Mouse (Mus musculus) testis, adult 2 months (tissue): Measurements from ENCODE around the gene Cmss1. TPM values are rescaled to one million over a fixed set of nuclear protein-coding genes. Genes with fewer than 3 reads are reported as not detected.

ENCODE experiments used
- H3K27ac ChIP-seq: fragments of 200-500 bp; 2 replicates; pipeline ENCODE4 v1.5.1; 2012; ENCODE audit warnings: low read depth, low read length; ENCODE audit not compliant: control insufficient read depth, insufficient read depth
- H3K27me3 ChIP-seq: fragments of 200-500 bp; 2 replicates; pipeline ENCODE4 v1.6.1; 2012; ENCODE audit warnings: mild to moderate bottlenecking, low read length, moderate library complexity; ENCODE audit not compliant: control insufficient read depth, insufficient read depth
- H3K36me3 ChIP-seq: fragments of 200-500 bp; 2 replicates; pipeline ENCODE4 v1.6.1; 2012; ENCODE audit warnings: mild to moderate bottlenecking, low read length; ENCODE audit not compliant: control insufficient read depth, insufficient read depth
- H3K4me1 ChIP-seq: fragments of 200-500 bp; 2 replicates; pipeline ENCODE4 v1.6.1; 2012; ENCODE audit warnings: low read length; ENCODE audit not compliant: control insufficient read depth, insufficient read depth
- H3K4me3 ChIP-seq: fragments of 200-500 bp; 2 replicates; pipeline ENCODE4 v1.5.1; 2012; ENCODE audit warnings: low read depth, mild to moderate bottlenecking, low read length, moderate library complexity, mixed read lengths; ENCODE audit not compliant: control insufficient read depth
- CTCF ChIP-seq: fragments of 200-500 bp; IDR thresholded peaks from 2 replicates; pipeline ENCODE4 v1.5.1; 2012; ENCODE audit warnings: low read depth, mild to moderate bottlenecking, inconsistent platforms, low read length, moderate library complexity; ENCODE audit not compliant: control insufficient read depth, insufficient read depth, insufficient replicate concordance
- POLR2A ChIP-seq: fragments of 200-500 bp; IDR thresholded peaks from 2 replicates; pipeline ENCODE4 v1.6.1; 2012; ENCODE audit warnings: low read depth, mild to moderate bottlenecking, inconsistent platforms, low read length, moderate library complexity; ENCODE audit not compliant: control insufficient read depth
- polyA plus RNA-seq: library from polyadenylated mRNA; depleted of rRNA; stranded (reverse); fragments of >200 nt; gene quantifications from 2 replicates; pipeline ENCODE4 v1.2.3, GENCODE M21; 2012

Gene Cmss1
- polyA plus RNA-seq, 1 experiment: 45.3 TPM

- H3K4me3 ChIP-seq: no peak overlapping the region
- no peaks in the 10 kb centered on the region for H3K27me3 ChIP-seq
- peaks cover 11% of the 10 kb centered on the region for H3K4me1 ChIP-seq
- H3K36me3 ChIP-seq: no peaks in the 10 kb centered on the region
- H3K27ac ChIP-seq: no peak overlapping the region
- TF ChIP-seq POLR2A: no peak
- TF ChIP-seq CTCF: no peak
These were observed 239.5 kb downstream of the Cmss1 start for GRCm38 (mm10) chr16:57366941-57367694.

GRCm38 (mm10) chr16:57366141-57366540, 240.5 kb downstream of the Cmss1 start:
- Histone ChIP-seq H3K27ac (no peak overlapping the region), H3K27me3 (no peaks in the 10 kb centered on the region), H3K4me3 (no peak overlapping the region), H3K36me3 (no peaks in the 10 kb centered on the region), H3K4me1 (peaks cover 11% of the 10 kb centered on the region)
- TF ChIP-seq CTCF (no peak), POLR2A (no peak)

GRCm38 (mm10) chr16:57364498-57364897, 242.2 kb downstream of the Cmss1 start:
- H3K4me3 ChIP-seq: no peak overlapping the region
- TF ChIP-seq CTCF (no peak), POLR2A (no peak)
- H3K27me3 ChIP-seq: no peaks in the 10 kb centered on the region
- H3K4me1 ChIP-seq: peaks cover 11% of the 10 kb centered on the region
- H3K36me3 ChIP-seq: no peaks in the 10 kb centered on the region
- no peak overlapping the region for H3K27ac ChIP-seq

- no peak; the same call in 1 of the 2 replicates for TF ChIP-seq CTCF
- no peak for TF ChIP-seq POLR2A
- Histone ChIP-seq H3K27ac (no peak overlapping the region), H3K4me1 (peaks cover 11% of the 10 kb centered on the region), H3K36me3 (no peaks in the 10 kb centered on the region), H3K27me3 (no peaks in the 10 kb centered on the region), H3K4me3 (no peak overlapping the region)
These were observed 243.8 kb downstream of the Cmss1 start for GRCm38 (mm10) chr16:57362679-57363401.

GRCm38 (mm10) chr16:57360785-57361184, 245.9 kb downstream of the Cmss1 start:
- Histone ChIP-seq H3K27me3 (no peaks in the 10 kb centered on the region), H3K4me3 (no peak overlapping the region), H3K27ac (no peak overlapping the region), H3K4me1 (peaks cover 11% of the 10 kb centered on the region), H3K36me3 (no peaks in the 10 kb centered on the region)
- TF ChIP-seq POLR2A (no peak), CTCF (no peak)

- Histone ChIP-seq H3K36me3 (no peaks in the 10 kb centered on the region), H3K4me1 (peaks cover 11% of the 10 kb centered on the region), H3K27me3 (no peaks in the 10 kb centered on the region), H3K4me3 (no peak overlapping the region), H3K27ac (no peak overlapping the region)
- TF ChIP-seq POLR2A (no peak), CTCF (no peak)
These were observed 247.4 kb downstream of the Cmss1 start for GRCm38 (mm10) chr16:57359251-57359650.

- H3K27me3 ChIP-seq: no peaks in the 10 kb centered on the region
- no peaks in the 10 kb centered on the region for H3K36me3 ChIP-seq
- H3K4me3 ChIP-seq: no peak overlapping the region
- no peak overlapping the region for H3K27ac ChIP-seq
- H3K4me1 ChIP-seq: no peaks in the 10 kb centered on the region; the same call in 1 of the 2 replicates
- no peak for TF ChIP-seq CTCF
- no peak for TF ChIP-seq POLR2A
These were observed 249.7 kb downstream of the Cmss1 start for GRCm38 (mm10) chr16:57357011-57357410.

GRCm38 (mm10) chr16:57356454-57356853, 250.2 kb downstream of the Cmss1 start:
- TF ChIP-seq POLR2A: no peak
- TF ChIP-seq CTCF: no peak

More at GRCm38 (mm10) chr16:57356454-57356853, 250.2 kb downstream of the Cmss1 start:
- Histone ChIP-seq H3K4me3 (no peak overlapping the region), H3K27me3 (no peaks in the 10 kb centered on the region), H3K27ac (no peak overlapping the region), H3K4me1 (no peaks in the 10 kb centered on the region; the same call in 1 of the 2 replicates), H3K36me3 (no peaks in the 10 kb centered on the region)
